Mouse (Mus musculus) liver, postnatal 0 days (tissue): ENCODE measurements around the gene Kif1b.

Experiments
- CTCF ChIP-seq: sonication (generic); IDR thresholded peaks from 2 replicates; pipeline ENCODE4 v1.5.1; 2016; ENCODE audit warnings: antibody characterized with exemption, low read depth
- EP300 ChIP-seq: IDR thresholded peaks from 2 replicates; pipeline ENCODE4 v1.6.1; 2016; ENCODE audit warnings: antibody characterized with exemption, low read depth, mild to moderate bottlenecking

GRCm38 (mm10) chr4:149149196-149149595 lies 158.3 kb downstream of the Kif1b start:
- no peak for TF ChIP-seq EP300
- TF ChIP-seq CTCF = no peak
